Mouse (Mus musculus) erythroid progenitor cell, adult 5-6 weeks (primary cell): ENCODE results near the gene Olfr1387. TPM values are rescaled to one million over a fixed set of nuclear protein-coding genes. Genes with fewer than 3 reads are reported as not detected.
"Not testable (repeated sequence)": the region's sequence is repeated elsewhere in the genome, so short reads cannot be mapped to it uniquely, and the experiment has no call there.

Experiments
- ATAC-seq: replicated peaks from 2 replicates; pipeline ENCODE4 v1.8.0; 2016; ENCODE audit warnings: moderate number of reproducible peaks, mild to moderate bottlenecking, moderate TSS enrichment, inconsistent platforms; ENCODE audit not compliant: poor library complexity, low FRiP score, severe bottlenecking
- total RNA-seq, 2 experiments: library from RNA; stranded (forward) in 1 of 2; stranded (reverse) in 1 of 2; fragments of 150-400 nt in 1 of 2; fragments of 186-747, 209-891 nt in 1 of 2; gene quantifications; 2 replicates each; pipeline versions ENCODE4 v1.2.3 to v1.2.4; 2015 to 2017; ENCODE audit warnings: low replicate concordance in 2 of 2

The Olfr1387 gene
- total RNA-seq (2015; ENCODE audit: low replicate concordance) (not detected in 2 replicates), total RNA-seq (2017; ENCODE audit: low replicate concordance) (not detected in 2 replicates)

- no peak for ATAC-seq
Measured at GRCm38 (mm10) chr11:49455043-49455442, at the start of gene Olfr1387. Gene Olfr1387 (plus strand): TSS chr11:49455343.

GRCm38 (mm10) chr11:49406784-49407183 lies 48.4 kb upstream of the Olfr1387 start:
- no peak for ATAC-seq

- no peak for ATAC-seq
Measured at GRCm38 (mm10) chr11:49410540-49410939, 44.6 kb upstream of the Olfr1387 start.

- ATAC-seq: no peak
Measured at GRCm38 (mm10) chr11:49422767-49423166, 32.4 kb upstream of the Olfr1387 start, which contains the start of gene Olfr1389. Gene Olfr1389 (plus strand): TSS chr11:49423067.

- ATAC-seq: no peak
Measured at GRCm38 (mm10) chr11:49425257-49425927, 29.8 kb upstream of the Olfr1387 start.

GRCm38 (mm10) chr11:49429641-49430040 lies 25.5 kb upstream of the Olfr1387 start:
- ATAC-seq: no peak

GRCm38 (mm10) chr11:49436411-49436810 lies 18.7 kb upstream of the Olfr1387 start, which contains the start of gene Olfr1388:
Gene Olfr1388 (plus strand): TSS chr11:49436624.
- no peak for ATAC-seq

GRCm38 (mm10) chr11:49464746-49465145 lies 9.6 kb downstream of the Olfr1387 start, which contains the start of gene Olfr1386:
Gene Olfr1386 (plus strand): TSS chr11:49465046.
- ATAC-seq: not testable (repeated sequence)

GRCm38 (mm10) chr11:49485973-49486372 lies 30.8 kb downstream of the Olfr1387 start:
- ATAC-seq: no peak

GRCm38 (mm10) chr11:49488770-49489169 lies 33.6 kb downstream of the Olfr1387 start, which contains the start of gene Olfr1385:
Gene Olfr1385 (plus strand): TSS chr11:49489070.
- not testable (repeated sequence) for ATAC-seq

Other genes with a start within 250 kb of the Olfr1387 start
- 12.2 and 15.5 TPM in 2 replicates for gene Mgat1, start 211.2 kb upstream of the Olfr1387 start, total RNA-seq (2015; ENCODE audit: low replicate concordance)
- gene Mgat1, start 211.2 kb upstream of the Olfr1387 start, total RNA-seq (2017; ENCODE audit: low replicate concordance): 21.8 and 26.2 TPM in 2 replicates
- gene Olfr1393, start 177.0 kb upstream of the Olfr1387 start, total RNA-seq (2015; ENCODE audit: low replicate concordance): not detected in 2 replicates
- not detected in 2 replicates for gene Olfr1393, start 177.0 kb upstream of the Olfr1387 start, total RNA-seq (2017; ENCODE audit: low replicate concordance)
- gene Olfr1392, start 170.1 kb upstream of the Olfr1387 start, total RNA-seq (2015; ENCODE audit: low replicate concordance): not detected in 2 replicates
- gene Olfr1392, start 170.1 kb upstream of the Olfr1387 start, total RNA-seq (2017; ENCODE audit: low replicate concordance): not detected in 2 replicates
- not detected in 2 replicates for gene Olfr10, start 150.6 kb upstream of the Olfr1387 start, total RNA-seq (2015; ENCODE audit: low replicate concordance)
- gene Olfr10, start 150.6 kb upstream of the Olfr1387 start, total RNA-seq (2017; ENCODE audit: low replicate concordance): not detected in 2 replicates
- gene Olfr1391, start 132.6 kb upstream of the Olfr1387 start, total RNA-seq (2015; ENCODE audit: low replicate concordance): not detected in 2 replicates
- not detected in 2 replicates for gene Olfr1391, start 132.6 kb upstream of the Olfr1387 start, total RNA-seq (2017; ENCODE audit: low replicate concordance)
- gene Olfr1390, start 120.2 kb upstream of the Olfr1387 start, total RNA-seq (2015; ENCODE audit: low replicate concordance): not detected in 2 replicates
- gene Olfr1390, start 120.2 kb upstream of the Olfr1387 start, total RNA-seq (2017; ENCODE audit: low replicate concordance): not detected in 2 replicates
- not detected in 2 replicates for gene Olfr1389, start 32.3 kb upstream of the Olfr1387 start, total RNA-seq (2015; ENCODE audit: low replicate concordance)
- gene Olfr1389, start 32.3 kb upstream of the Olfr1387 start, total RNA-seq (2017; ENCODE audit: low replicate concordance): not detected in 2 replicates
- gene Olfr1388, start 18.7 kb upstream of the Olfr1387 start, total RNA-seq (2015; ENCODE audit: low replicate concordance): 1.8 TPM in 1 of 2 replicates, not detected in the other
- gene Olfr1388, start 18.7 kb upstream of the Olfr1387 start, total RNA-seq (2017; ENCODE audit: low replicate concordance): 2.7 and 7.3 TPM in 2 replicates
- not detected in 2 replicates for gene Olfr1386, start 9.7 kb downstream of the Olfr1387 start, total RNA-seq (2015; ENCODE audit: low replicate concordance)
- gene Olfr1386, start 9.7 kb downstream of the Olfr1387 start, total RNA-seq (2017; ENCODE audit: low replicate concordance): not detected in 2 replicates
- gene Olfr1385, start 33.7 kb downstream of the Olfr1387 start, total RNA-seq (2015; ENCODE audit: low replicate concordance): not detected in 2 replicates
- not detected in 2 replicates for gene Olfr1385, start 33.7 kb downstream of the Olfr1387 start, total RNA-seq (2017; ENCODE audit: low replicate concordance)
- not detected in 2 replicates for gene Olfr1384, start 51.4 kb downstream of the Olfr1387 start, total RNA-seq (2015; ENCODE audit: low replicate concordance)
- gene Olfr1384, start 51.4 kb downstream of the Olfr1387 start, total RNA-seq (2017; ENCODE audit: low replicate concordance): not detected in 2 replicates
- gene Olfr1383, start 64.3 kb downstream of the Olfr1387 start, total RNA-seq (2015; ENCODE audit: low replicate concordance): not detected in 2 replicates
- gene Olfr1383, start 64.3 kb downstream of the Olfr1387 start, total RNA-seq (2017; ENCODE audit: low replicate concordance): not detected in 2 replicates
- not detected in 2 replicates for gene Olfr1382, start 72.9 kb downstream of the Olfr1387 start, total RNA-seq (2015; ENCODE audit: low replicate concordance)
- gene Olfr1382, start 72.9 kb downstream of the Olfr1387 start, total RNA-seq (2017; ENCODE audit: low replicate concordance): not detected in 2 replicates
- gene Olfr1381, start 88.1 kb downstream of the Olfr1387 start, total RNA-seq (2015; ENCODE audit: low replicate concordance): not detected in 2 replicates
- not detected in 2 replicates for gene Olfr1381, start 88.1 kb downstream of the Olfr1387 start, total RNA-seq (2017; ENCODE audit: low replicate concordance)
- gene Olfr1380, start 101.5 kb downstream of the Olfr1387 start, total RNA-seq (2015; ENCODE audit: low replicate concordance): not detected in 2 replicates
- not detected in 2 replicates for gene Olfr1380, start 101.5 kb downstream of the Olfr1387 start, total RNA-seq (2017; ENCODE audit: low replicate concordance)
- 0.36 TPM in 1 of 2 replicates, not detected in the other for gene Flt4, start 153.9 kb downstream of the Olfr1387 start, total RNA-seq (2015; ENCODE audit: low replicate concordance)
- gene Flt4, start 153.9 kb downstream of the Olfr1387 start, total RNA-seq (2017; ENCODE audit: low replicate concordance): not detected in 2 replicates
- gene Scgb3a1, start 208.3 kb downstream of the Olfr1387 start, total RNA-seq (2015; ENCODE audit: low replicate concordance): not detected in 2 replicates
- not detected in 2 replicates for gene Scgb3a1, start 208.3 kb downstream of the Olfr1387 start, total RNA-seq (2017; ENCODE audit: low replicate concordance)